Mouse (Mus musculus) C2C12 (cell line): Measurements from ENCODE around the gene Wdr60. TPM values are rescaled to one million over a fixed set of nuclear protein-coding genes. Genes with fewer than 3 reads are reported as not detected.

Source experiments
- H3K27me3 ChIP-seq: one replicate; pipeline ENCODE4 v1.6.1; 2011; ENCODE audit not compliant: control insufficient read depth, insufficient read depth, insufficient read length
- H3K36me3 ChIP-seq: one replicate; pipeline ENCODE4 v1.6.1; 2011; ENCODE audit not compliant: control insufficient read depth, insufficient read depth
- H3K4me3 ChIP-seq: one replicate; pipeline ENCODE4 v1.5.1; 2011; ENCODE audit warnings: mild to moderate bottlenecking, control low read depth; ENCODE audit not compliant: poor library complexity, insufficient read depth, severe bottlenecking
- H3K79me2 ChIP-seq: one replicate; pipeline ENCODE4 v1.6.1; 2011; ENCODE audit not compliant: control insufficient read depth, insufficient read depth
- H3K79me3 ChIP-seq: one replicate; pipeline ENCODE4 v1.6.1; 2011; ENCODE audit warnings: low read depth, control low read depth
- H3ac ChIP-seq: one replicate; pipeline ENCODE3; 2011; ENCODE audit warnings: low read depth; ENCODE audit not compliant: control insufficient read depth, insufficient read length
- CEBPB ChIP-seq: IDR thresholded peaks from one replicate; pipeline ENCODE4 v1.6.1; 2011; ENCODE audit warnings: low read depth, mild to moderate bottlenecking, control low read depth, moderate library complexity
- CTCF ChIP-seq: IDR thresholded peaks from one replicate; pipeline ENCODE4 v1.5.1; 2011; ENCODE audit not compliant: control insufficient read depth, insufficient read depth, insufficient read length
- FOSL1 ChIP-seq: IDR thresholded peaks from one replicate; pipeline ENCODE4 v1.8.0; 2011; ENCODE audit warnings: mild to moderate bottlenecking, low read length; ENCODE audit not compliant: poor library complexity, insufficient read depth, severe bottlenecking
- MAX ChIP-seq: IDR thresholded peaks from one replicate; pipeline ENCODE4 v1.6.1; 2011; ENCODE audit warnings: mild to moderate bottlenecking, control low read depth
- MYOD1 ChIP-seq: IDR thresholded peaks from one replicate; pipeline ENCODE4 v1.6.1; 2011; ENCODE audit warnings: low read depth; ENCODE audit not compliant: control insufficient read depth, insufficient read length
- MYOG ChIP-seq: IDR thresholded peaks from one replicate; pipeline ENCODE4 v1.6.1; 2011; ENCODE audit not compliant: control insufficient read depth, insufficient read length; ENCODE audit errors: extremely low read depth
- USF1 ChIP-seq: IDR thresholded peaks from one replicate; pipeline ENCODE4 v1.6.1; 2011; ENCODE audit warnings: low read depth, mild to moderate bottlenecking, control low read depth, moderate library complexity
- long read RNA-seq, 2 experiments: library from polyadenylated mRNA; unstranded; transcript quantifications; one replicate each; pipeline ENCODE4 v2.0.0; 2019 to 2020
- polyA plus RNA-seq: library from polyadenylated mRNA; unstranded; fragments of >200 nt; fragmentation: generic; extraction: Trizol; gene quantifications from one replicate; pipeline ENCODE4 v1.2.1, GENCODE M21; 2012; ENCODE audit warnings: missing spikeins

Wdr60 gene
- 4.4 TPM for polyA plus RNA-seq
- long read RNA-seq, experiment 1, transcript Wdr60-203 (3 exons, 1,404 nt) = major isoform, 13 of 27 reads
- long read RNA-seq, experiment 1, partial matches to known transcripts = 10 of 27 reads
- long read RNA-seq, experiment 1, other reads (novel, unspliced or antisense) = 3 of 27 reads
- long read RNA-seq, experiment 2, partial matches to known transcripts = 0 of 8 reads
- long read RNA-seq, experiment 2, other reads (novel, unspliced or antisense) = 5 of 8 reads

DNA sequence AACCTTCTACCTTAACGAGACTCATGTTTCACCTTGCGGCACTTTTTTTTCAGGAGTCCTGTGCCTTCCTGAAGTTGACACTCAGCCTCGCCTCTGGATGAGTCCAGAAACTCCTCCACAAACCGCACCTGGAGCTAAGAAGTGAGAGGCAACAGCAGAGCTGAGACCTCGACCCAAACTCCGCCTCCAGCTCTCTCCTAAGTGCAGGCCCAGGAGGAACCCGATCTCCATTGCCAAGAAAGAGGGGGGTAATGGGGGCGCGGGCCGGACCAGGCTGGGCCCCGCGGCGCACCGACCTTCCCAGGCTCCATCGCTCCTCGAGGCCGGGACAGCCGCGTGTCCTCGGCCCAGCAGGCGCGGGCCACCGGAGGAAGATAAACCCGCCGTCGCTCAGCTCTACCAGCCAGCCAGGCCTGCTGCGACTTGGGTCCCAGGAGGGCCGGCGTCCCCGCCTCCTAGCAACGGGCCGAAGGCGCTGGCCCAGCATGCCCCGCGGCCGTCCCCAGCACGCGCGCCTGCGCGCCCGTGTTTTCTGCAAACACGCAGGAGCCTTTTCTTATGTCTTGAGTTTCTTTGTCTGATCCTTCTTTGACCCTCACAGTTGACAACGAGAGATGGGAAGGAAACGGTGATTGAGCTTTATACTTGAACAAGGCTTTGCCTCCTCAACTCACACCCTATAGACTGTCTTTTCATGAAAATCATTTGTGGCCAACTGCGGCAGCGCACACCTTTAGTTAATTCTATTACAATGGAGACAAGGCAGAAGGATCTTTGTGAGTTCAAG lies at the start of gene Wdr60:
Gene Wdr60 (minus strand): TSS at position 468 of the 787 bp plus-strand sequence.
- Histone ChIP-seq H3K36me3 (no peaks in the 10 kb centered on the region), H3K4me3 (peak within 1 kb of the TSS; percentile 44), H3ac (peak within 1 kb of the TSS; percentile 90), H3K27me3 (no peaks in the 10 kb centered on the region), H3K79me2 (peaks cover 44% of the 10 kb centered on the region), H3K79me3 (peaks cover 32% of the 10 kb centered on the region)
- no peak for TF ChIP-seq USF1
- TF ChIP-seq MAX = no peak
- TF ChIP-seq MYOG = no peak
- no peak for TF ChIP-seq CEBPB
- no peak for TF ChIP-seq CTCF
- TF ChIP-seq FOSL1 = no peak
- no peak for TF ChIP-seq MYOD1

DNA sequence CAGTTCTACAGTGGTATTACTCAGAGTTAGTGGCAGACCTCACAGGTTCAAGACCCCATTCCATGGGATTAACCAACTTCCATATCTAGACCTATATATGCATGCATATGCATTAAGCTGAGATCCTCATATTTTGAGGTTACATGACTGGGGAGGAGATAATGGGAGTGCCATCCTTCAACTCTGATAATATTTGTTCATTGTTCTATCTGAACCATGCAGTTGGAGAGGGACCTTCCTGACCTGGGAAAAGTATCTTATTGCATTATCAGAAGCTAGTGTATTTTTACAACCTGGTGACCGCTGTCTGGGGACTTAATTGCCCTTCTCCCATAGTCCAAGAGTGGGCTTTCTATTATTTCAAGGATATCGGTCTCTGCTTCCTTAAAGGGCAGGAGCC lies 45.8 kb upstream of the Wdr60 start:
- H3K79me2 ChIP-seq = peaks cover 90% of the 10 kb centered on the region
- TF ChIP-seq USF1 = no peak
- TF ChIP-seq MYOD1 = no peak
- TF ChIP-seq FOSL1 = no peak
- TF ChIP-seq CTCF = no peak
- no peak for TF ChIP-seq MYOG
- no peak for TF ChIP-seq MAX
- TF ChIP-seq CEBPB = no peak
- no peak overlapping the region for H3ac ChIP-seq
- H3K4me3 ChIP-seq = no peak overlapping the region
- peaks cover 9% of the 10 kb centered on the region for H3K36me3 ChIP-seq
- H3K79me3 ChIP-seq = peaks cover 77% of the 10 kb centered on the region
- no peaks in the 10 kb centered on the region for H3K27me3 ChIP-seq

DNA sequence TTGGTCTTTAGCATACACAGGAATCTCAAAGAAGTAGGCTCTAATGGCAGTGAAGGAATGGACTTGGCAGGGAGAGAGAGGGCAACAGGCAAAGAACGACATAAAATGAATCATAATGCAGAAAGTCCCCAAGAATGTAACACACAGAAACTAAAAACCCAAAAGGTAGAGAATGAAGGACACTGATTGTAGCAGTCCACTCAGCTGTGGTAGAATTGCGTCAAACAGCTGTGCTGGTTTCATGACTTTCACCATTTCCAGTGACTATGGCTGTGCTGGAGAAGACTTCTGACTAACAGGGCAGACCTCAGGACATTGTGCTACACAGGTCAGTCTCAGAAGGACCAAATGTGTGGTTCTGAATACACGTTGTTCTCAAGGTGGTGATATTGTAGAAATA lies 45.0 kb upstream of the Wdr60 start:
- no peak overlapping the region for H3ac ChIP-seq
- peaks cover 90% of the 10 kb centered on the region for H3K79me2 ChIP-seq
- peaks cover 9% of the 10 kb centered on the region for H3K36me3 ChIP-seq
- peaks cover 74% of the 10 kb centered on the region for H3K79me3 ChIP-seq
- TF ChIP-seq MYOG (no peak), MYOD1 (peak; percentile 9), CTCF (no peak), FOSL1 (no peak)
- no peak overlapping the region for H3K4me3 ChIP-seq
- H3K27me3 ChIP-seq = no peaks in the 10 kb centered on the region

DNA sequence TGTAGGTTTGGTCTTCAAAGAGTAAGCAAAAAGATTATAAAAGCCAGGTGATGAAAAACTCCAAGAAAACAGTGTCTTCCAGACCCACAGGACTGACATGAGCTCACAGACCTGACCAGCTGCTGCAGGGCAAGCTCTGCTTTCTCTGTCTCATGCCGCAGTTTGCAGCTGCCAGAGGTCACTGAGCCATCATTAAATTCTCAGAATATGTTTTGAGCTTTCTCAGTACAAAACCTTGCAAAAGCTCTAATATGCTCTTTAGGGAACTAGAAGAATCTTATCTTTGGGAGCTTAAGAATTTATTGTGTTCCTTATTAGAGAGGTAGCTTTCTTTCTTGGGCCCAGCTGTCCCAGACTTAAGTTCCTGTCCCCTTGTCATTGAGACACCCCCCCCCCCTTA lies 43.2 kb upstream of the Wdr60 start:
- Histone ChIP-seq H3ac (no peak overlapping the region), H3K36me3 (peaks cover 9% of the 10 kb centered on the region), H3K79me3 (peaks cover 75% of the 10 kb centered on the region), H3K4me3 (no peak overlapping the region), H3K79me2 (peaks cover 90% of the 10 kb centered on the region), H3K27me3 (no peaks in the 10 kb centered on the region)
- TF ChIP-seq MYOD1 (peak; percentile 92), USF1 (no peak), MAX (no peak), FOSL1 (peak; percentile 12), MYOG (no peak)

DNA sequence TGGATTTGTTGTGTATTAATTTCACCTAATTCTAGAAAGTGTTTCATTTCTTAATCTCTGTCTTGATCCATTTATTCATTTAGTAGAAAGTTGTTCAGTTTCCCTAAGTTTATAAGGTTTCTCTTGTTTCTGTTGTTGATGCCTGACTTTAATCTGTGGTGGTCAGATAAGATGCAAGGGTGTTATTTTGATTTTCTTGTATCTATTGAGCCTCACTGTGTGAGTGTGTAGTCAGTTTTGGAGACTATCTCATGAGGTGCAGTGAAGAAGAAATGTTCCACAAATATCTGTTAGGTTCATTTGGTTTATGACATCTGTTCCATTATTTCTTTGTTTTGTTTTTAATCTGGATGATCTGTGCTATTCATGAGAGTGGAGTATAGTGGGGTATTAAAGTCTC lies 39.4 kb upstream of the Wdr60 start:
- Histone ChIP-seq H3ac (no peak overlapping the region), H3K79me3 (peaks cover 68% of the 10 kb centered on the region), H3K79me2 (peaks cover 90% of the 10 kb centered on the region), H3K4me3 (no peak overlapping the region), H3K27me3 (no peaks in the 10 kb centered on the region), H3K36me3 (peaks cover 6% of the 10 kb centered on the region)
- no peak for TF ChIP-seq FOSL1
- no peak for TF ChIP-seq MYOG
- TF ChIP-seq USF1 = no peak
- TF ChIP-seq CTCF = no peak
- TF ChIP-seq MYOD1 = no peak
- no peak for TF ChIP-seq CEBPB

DNA sequence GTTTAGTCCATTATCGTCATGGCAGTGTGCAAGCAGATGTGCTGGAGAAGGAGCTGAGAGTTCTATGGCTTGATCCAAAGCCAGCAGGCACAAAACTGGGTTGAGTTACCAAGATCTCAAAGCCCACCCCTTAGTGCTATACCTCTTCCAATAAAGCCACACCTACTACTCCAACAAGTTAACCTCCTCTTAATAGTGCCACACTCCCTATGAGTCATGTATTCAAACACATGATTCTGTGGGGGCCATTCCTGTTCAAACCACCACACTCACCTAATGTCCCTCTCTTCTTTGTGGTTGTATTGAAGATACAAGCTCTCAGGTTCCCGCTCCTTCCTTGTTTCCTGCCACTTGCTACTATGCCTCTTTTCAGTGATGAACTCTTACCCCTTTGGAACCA lies 37.1 kb upstream of the Wdr60 start:
- TF ChIP-seq CTCF (no peak), USF1 (no peak), FOSL1 (peak; percentile 12)
- no peak overlapping the region for H3K4me3 ChIP-seq
- H3K79me3 ChIP-seq = peaks cover 76% of the 10 kb centered on the region
- H3ac ChIP-seq = no peak overlapping the region
- H3K36me3 ChIP-seq = peaks cover 6% of the 10 kb centered on the region
- H3K79me2 ChIP-seq = peaks cover 90% of the 10 kb centered on the region
- H3K27me3 ChIP-seq = no peaks in the 10 kb centered on the region
